Mouse (Mus musculus) limb, embryonic 11.5 days (tissue): ENCODE data around the gene Taf12. TPM values are rescaled to one million over a fixed set of nuclear protein-coding genes. Genes with fewer than 3 reads are reported as not detected.

ENCODE experiments used
- ATAC-seq: fragments of 200-750 bp; cut with Nextera tagmentation; 2 replicates; pipeline ENCODE4 v1.8.0; 2017; ENCODE audit warnings: low read depth; ENCODE audit not compliant: insufficient number of reproducible peaks, low FRiP score, low TSS enrichment
- DNase-seq: peaks from one replicate; pipeline ENCODE4 v3.0.0-alpha.2; 2015; ENCODE audit warnings: low spot score
- H3K27ac ChIP-seq: fragments of 300-500 bp; sonication (generic); replicated peaks from 2 replicates; pipeline ENCODE4 v1.5.1; 2014; ENCODE audit warnings: low read depth, mild to moderate bottlenecking, low read length
- H3K27me3 ChIP-seq: fragments of 300-500 bp; sonication (generic); 2 replicates; pipeline ENCODE4 v1.6.1; 2014; ENCODE audit warnings: mild to moderate bottlenecking, low read length, mixed read lengths; ENCODE audit not compliant: control insufficient read depth, insufficient read depth
- H3K36me3 ChIP-seq: fragments of 300-500 bp; sonication (generic); 2 replicates; pipeline ENCODE4 v1.6.1; 2014; ENCODE audit warnings: mild to moderate bottlenecking, low read length, moderate library complexity, mixed read lengths; ENCODE audit not compliant: control insufficient read depth, insufficient read depth
- H3K4me1 ChIP-seq: fragments of 300-500 bp; sonication (generic); 2 replicates; pipeline ENCODE4 v1.6.1; 2014; ENCODE audit warnings: low read length, mixed read lengths; ENCODE audit not compliant: control insufficient read depth, insufficient read depth
- H3K4me2 ChIP-seq: fragments of 300-500 bp; sonication (generic); 2 replicates; pipeline ENCODE4 v1.6.1; 2014; ENCODE audit warnings: low read depth, mild to moderate bottlenecking, moderate library complexity; ENCODE audit not compliant: severe bottlenecking
- H3K4me3 ChIP-seq: fragments of 300-500 bp; sonication (generic); 2 replicates; pipeline ENCODE4 v1.5.1; 2014; ENCODE audit warnings: low read depth, low read length
- H3K9ac ChIP-seq: fragments of 300-500 bp; sonication (generic); 2 replicates; pipeline ENCODE4 v1.6.1; 2014; ENCODE audit warnings: mild to moderate bottlenecking, low read length
- H3K9me3 ChIP-seq: fragments of 300-500 bp; sonication (generic); 2 replicates; pipeline ENCODE4 v1.6.1; 2016; ENCODE audit warnings: low read length; ENCODE audit not compliant: control insufficient read depth
- WGBS: fragments of 180-500 bp; shearing (Covaris S2); extraction: QIAGEN DNeasy Blood & Tissue Kit; methylation state at CpG from one replicate; pipeline ENCODE4 v1.1.7; 2014; 5-methylcytosine and 5-hydroxymethylcytosine counted together
- polyA plus RNA-seq: library from polyadenylated mRNA; unstranded; fragments of >200 nt; fragmentation: Nextera tagmentation; extraction: Ambion mirVana; gene quantifications from 2 replicates; pipeline ENCODE4 v1.2.1, GENCODE M21; 2014

The Taf12 gene
- polyA plus RNA-seq, 1 experiment from 2014 or later: 64.4 TPM

DNA sequence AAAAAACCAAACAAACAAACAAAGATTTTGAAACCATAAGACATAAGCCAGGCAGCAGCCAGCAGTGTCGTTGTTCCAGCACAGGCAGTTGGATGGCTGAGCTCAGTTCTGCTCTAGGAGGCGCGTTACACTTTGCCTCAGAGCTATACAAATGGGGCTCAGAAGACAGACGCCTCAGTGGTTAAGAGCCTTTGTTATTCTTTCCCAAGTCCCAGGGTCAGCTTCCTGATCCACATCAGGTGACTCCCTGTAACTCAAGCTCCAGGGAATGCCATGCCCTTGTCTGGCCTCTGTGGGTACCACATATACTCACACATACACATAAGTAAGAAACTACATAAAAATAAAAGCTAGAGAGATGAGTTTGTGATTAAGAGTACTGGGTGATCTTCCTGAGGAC lies 16.9 kb downstream of the Taf12 start:
- H3K27ac ChIP-seq: no peak overlapping the region
- no peaks in the 10 kb centered on the region for H3K27me3 ChIP-seq
- H3K4me2 ChIP-seq: no peak overlapping the region
- DNase-seq: no peak
- no peaks in the 10 kb centered on the region for H3K9me3 ChIP-seq
- no peak overlapping the region for H3K4me3 ChIP-seq
- H3K4me1 ChIP-seq: no peaks in the 10 kb centered on the region
- 90% methylated on average over 4 of the region's 4 CpGs for WGBS
- ATAC-seq: no peak
- peaks cover 16% of the 10 kb centered on the region for H3K36me3 ChIP-seq
- no peak overlapping the region for H3K9ac ChIP-seq

DNA sequence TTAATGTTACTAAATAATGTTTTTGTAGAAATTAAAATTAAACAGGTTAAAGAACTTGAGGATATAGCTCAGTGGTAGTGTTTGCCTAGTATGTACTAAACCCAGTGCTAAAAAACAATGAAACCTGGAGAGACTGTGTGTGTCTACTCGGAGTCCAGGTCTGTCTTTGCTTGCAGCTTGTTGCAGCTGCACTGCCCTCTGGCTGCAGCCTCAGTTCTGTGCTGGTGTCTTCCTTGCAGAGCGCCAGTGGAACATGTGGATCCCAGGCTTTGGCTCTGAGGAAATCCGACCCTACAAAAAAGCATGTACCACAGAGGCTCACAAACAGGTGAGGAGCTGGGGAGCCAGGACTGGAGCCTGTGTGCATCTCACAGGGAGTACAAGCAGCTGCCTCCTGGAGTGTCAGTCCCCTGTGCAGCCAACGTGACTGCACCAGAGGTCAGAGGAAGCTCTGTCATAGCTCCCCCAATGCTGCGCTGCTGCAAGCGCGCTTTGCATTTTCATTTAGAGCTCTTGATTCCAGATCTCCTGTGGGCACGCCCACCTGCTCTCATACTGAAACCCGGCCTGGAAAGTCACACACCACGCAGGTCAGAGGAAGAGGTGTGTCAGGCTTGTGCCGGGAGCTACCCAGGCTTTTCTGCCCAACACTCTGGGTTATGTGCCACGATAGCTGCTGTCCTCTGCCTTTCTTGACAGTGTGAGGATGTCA lies 17.6 kb downstream of the Taf12 start:
- Histone ChIP-seq H3K4me2 (no peak overlapping the region), H3K4me3 (no peak overlapping the region), H3K4me1 (no peaks in the 10 kb centered on the region), H3K9ac (no peak overlapping the region), H3K27ac (no peak overlapping the region), H3K36me3 (peaks cover 16% of the 10 kb centered on the region), H3K27me3 (no peaks in the 10 kb centered on the region), H3K9me3 (no peaks in the 10 kb centered on the region)
- ATAC-seq (no peak), DNase-seq (no peak)
- WGBS: 83% methylated on average over 12 of the region's 12 CpGs

DNA sequence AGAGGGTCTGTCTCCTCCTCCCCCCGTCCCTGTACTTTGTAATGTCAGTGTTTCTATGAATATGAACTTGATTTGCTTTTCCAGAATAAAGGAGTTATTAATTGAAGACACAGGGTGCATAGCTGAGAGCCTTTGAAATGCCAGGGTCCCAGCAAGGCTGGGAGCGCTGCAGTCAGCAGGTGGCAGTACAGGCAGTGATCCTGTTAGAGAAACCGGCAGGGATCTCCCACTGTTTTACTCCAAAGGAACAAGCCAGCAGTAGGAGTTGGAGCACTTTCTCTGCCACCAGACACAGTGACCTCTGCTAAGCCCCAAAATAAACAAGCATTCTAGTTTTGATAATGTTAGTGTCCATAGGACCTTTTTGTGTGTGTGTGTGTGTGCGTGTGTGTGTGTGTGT lies 18.8 kb downstream of the Taf12 start:
- Histone ChIP-seq H3K9me3 (no peaks in the 10 kb centered on the region), H3K4me2 (no peak overlapping the region), H3K4me1 (no peaks in the 10 kb centered on the region), H3K4me3 (no peak overlapping the region), H3K27ac (no peak overlapping the region), H3K27me3 (no peaks in the 10 kb centered on the region), H3K36me3 (peaks cover 13% of the 10 kb centered on the region), H3K9ac (no peak overlapping the region)
- 46% methylated on average over 4 of the region's 4 CpGs for WGBS
- ATAC-seq: no peak
- DNase-seq: no peak

DNA sequence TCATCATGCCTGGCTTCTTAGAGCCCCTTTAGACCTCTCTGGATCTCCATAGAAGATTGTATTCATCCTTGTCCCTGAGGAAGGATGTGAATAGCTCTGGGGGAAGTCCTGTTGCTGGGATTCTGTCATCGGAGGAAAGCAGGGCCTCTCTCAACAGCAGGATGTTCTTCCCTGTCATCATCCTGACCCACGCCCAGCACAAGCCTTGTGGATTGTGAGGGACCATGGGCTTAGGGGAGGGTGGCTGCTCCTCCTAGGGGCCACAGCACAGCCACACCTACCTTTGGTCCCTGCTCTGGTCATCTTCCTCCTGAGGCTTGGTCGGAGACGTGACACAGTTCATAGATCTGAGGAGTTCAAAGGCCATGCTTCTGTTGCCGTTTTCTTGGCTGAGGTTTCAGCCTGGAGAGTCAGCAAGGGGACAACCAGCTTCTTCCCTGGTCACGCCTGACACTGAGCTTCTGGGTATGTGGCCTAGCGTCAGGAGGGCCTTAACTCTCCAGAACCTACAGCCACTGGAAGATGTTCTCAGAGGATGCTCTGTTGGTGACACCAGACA lies 19.6 kb downstream of the Taf12 start:
- Histone ChIP-seq H3K9me3 (no peaks in the 10 kb centered on the region), H3K4me2 (no peak overlapping the region), H3K9ac (no peak overlapping the region), H3K36me3 (peaks cover 13% of the 10 kb centered on the region), H3K27me3 (no peaks in the 10 kb centered on the region), H3K27ac (no peak overlapping the region), H3K4me1 (no peaks in the 10 kb centered on the region), H3K4me3 (no peak overlapping the region)
- 83% methylated on average over 7 of the region's 7 CpGs for WGBS
- DNase-seq (no peak), ATAC-seq (no peak)

DNA sequence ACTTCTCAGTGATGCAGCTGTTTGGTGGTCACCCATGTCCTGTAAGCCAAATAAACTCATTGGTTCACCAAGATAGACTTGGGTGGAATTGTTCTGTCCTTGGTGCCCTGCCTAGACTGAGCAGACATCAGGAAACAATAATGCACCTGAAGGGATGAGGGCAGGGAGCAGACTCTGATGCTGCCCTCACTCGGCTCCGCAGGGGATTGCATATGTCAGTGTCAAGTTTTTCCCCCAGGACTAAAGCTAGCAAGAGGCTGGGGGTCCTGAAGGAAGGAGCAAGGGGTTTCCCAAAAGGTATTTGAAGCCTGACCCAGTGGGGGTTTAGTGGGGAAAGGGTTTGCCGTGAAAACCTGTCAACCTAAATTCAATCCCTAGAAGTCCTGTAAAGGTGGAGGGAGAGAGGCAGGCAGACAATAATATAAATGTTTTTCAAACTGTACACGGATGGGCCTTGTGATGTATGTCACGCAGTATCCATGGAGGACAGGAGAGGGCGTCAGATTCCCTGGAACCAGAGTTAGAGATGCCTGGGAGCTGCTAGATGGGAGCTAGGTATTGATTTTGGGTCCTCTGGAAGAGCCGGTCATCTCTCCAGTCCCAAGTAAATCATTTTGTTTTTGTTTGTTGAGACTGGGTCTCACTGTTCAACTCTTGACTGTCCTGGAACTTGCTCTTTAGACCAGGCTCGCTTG lies 21.7 kb downstream of the Taf12 start:
- no peaks in the 10 kb centered on the region for H3K9me3 ChIP-seq
- H3K9ac ChIP-seq: no peak overlapping the region
- peaks cover 13% of the 10 kb centered on the region for H3K36me3 ChIP-seq
- WGBS: 48% methylated on average over 8 of the region's 8 CpGs
- H3K4me3 ChIP-seq: no peak overlapping the region
- DNase-seq (no peak), ATAC-seq (no peak)
- no peaks in the 10 kb centered on the region for H3K4me1 ChIP-seq
- no peak overlapping the region for H3K27ac ChIP-seq
- no peak overlapping the region for H3K4me2 ChIP-seq
- no peaks in the 10 kb centered on the region for H3K27me3 ChIP-seq

DNA sequence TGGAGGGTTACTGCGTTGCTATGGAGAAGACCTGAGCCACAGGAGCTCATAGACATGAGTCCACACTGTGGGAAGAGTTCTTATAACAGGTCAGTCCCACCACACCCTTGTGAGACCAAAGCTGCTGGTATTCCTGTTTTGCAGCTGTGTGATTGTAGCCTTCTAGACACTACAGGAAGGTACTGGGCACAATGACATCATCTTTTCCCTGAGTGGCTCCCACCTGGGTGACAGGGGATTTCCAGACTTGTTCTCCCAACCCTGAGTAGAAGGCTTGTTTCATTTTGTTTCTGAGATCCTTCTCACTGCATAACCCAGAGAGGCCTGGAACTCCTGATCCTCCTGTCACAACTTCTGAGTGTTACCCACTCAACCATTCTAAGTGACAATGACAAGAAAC lies 25.7 kb downstream of the Taf12 start:
- no peak for ATAC-seq
- Histone ChIP-seq H3K4me3 (no peak overlapping the region), H3K4me2 (no peak overlapping the region), H3K4me1 (0 out of 2 replicates have a peak, but pooled peaks cover 4% of the 10 kb centered on the region), H3K36me3 (no peaks in the 10 kb centered on the region), H3K27ac (no peak overlapping the region), H3K27me3 (no peaks in the 10 kb centered on the region), H3K9ac (no peak overlapping the region), H3K9me3 (no peaks in the 10 kb centered on the region)
- no peak for DNase-seq
- 89% methylated on average over 1 of the region's 1 CpGs for WGBS

DNA sequence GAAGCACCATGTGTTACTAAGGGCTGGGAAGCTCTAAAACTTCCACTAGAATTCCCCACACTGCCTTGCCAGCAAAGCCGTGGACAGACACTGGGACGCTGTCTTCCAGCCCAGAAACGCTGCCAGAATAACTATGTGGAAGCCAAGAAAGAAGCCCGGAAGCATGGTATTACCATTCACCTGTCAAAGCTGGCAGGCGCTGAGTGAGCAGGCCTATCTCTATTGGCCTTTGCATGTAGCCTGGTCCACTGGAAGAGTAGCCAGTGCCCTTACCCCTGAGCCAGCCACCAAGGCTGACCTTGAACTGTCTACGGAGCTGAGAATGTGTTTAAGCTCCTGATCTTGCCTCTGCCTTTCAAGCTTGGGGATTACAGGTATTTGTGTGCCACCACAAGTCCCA lies 27.3 kb downstream of the Taf12 start:
- no peak for DNase-seq
- no peaks in the 10 kb centered on the region for H3K27me3 ChIP-seq
- no peaks in the 10 kb centered on the region for H3K9me3 ChIP-seq
- H3K4me1 ChIP-seq: 0 out of 2 replicates have a peak, but pooled peaks cover 4% of the 10 kb centered on the region
- no peaks in the 10 kb centered on the region for H3K36me3 ChIP-seq
- WGBS: 85% methylated on average over 6 of the region's 6 CpGs
- no peak overlapping the region for H3K27ac ChIP-seq
- no peak overlapping the region for H3K4me2 ChIP-seq
- no peak overlapping the region for H3K9ac ChIP-seq
- H3K4me3 ChIP-seq: no peak overlapping the region
- ATAC-seq: no peak

DNA sequence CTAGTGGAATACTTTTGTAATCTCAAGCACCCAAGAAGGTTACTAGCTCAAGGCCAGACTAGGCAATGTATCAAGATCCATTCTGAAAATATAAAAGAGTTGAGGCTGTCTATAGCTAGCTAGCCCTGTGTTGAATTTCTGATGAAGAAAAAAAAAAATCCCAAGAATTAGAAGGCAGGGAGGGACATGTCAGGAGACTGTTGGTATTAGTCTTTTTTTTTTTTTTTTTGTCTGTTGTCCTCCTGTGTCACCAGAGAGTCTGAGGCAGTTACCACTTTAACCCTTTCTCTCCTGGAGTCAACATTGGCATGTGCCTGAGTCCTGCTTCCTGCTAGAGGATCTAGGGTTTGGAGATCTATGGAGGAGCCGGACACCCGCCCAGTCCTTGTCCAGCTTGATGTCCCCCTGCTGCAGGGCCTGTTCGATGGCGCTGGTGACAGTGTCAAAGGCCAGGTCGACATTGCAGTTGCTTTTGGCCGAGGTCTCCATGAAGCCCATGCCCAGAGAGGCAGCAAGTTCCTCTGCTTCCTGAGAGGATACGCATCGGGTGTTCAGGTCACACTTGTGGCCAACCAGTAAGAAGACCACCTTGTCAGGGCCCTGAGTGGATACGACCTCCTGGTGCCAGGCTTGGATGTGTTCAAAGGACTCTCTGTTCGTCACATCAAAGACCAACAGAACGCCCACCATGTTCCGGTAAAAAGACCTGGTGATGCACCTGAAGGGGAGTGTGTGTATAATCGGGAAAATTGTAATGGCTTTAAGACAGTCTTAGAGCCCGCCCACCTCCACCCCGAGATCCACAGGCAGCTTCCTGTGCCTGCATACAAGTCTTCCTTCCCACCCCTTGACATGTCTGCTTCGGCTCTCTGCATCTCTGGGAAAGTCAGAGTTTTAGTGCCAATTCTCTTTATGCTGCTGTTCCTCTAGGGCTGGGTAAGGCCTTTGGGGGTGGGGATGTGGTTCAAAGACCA lies 28.1 kb downstream of the Taf12 start:
- ATAC-seq: no peak
- WGBS: 64% methylated on average over 16 of the region's 16 CpGs

More for the DNA sequence above, 28.1 kb downstream of the Taf12 start:
- Histone ChIP-seq H3K36me3 (no peaks in the 10 kb centered on the region), H3K27ac (no peak overlapping the region), H3K9ac (peak overlapping the region; percentile 56; the same call in 1 of the 2 replicates), H3K9me3 (no peaks in the 10 kb centered on the region), H3K4me3 (peak overlapping the region; percentile 40), H3K4me2 (peak overlapping the region; percentile 74), H3K4me1 (0 out of 2 replicates have a peak, but pooled peaks cover 4% of the 10 kb centered on the region), H3K27me3 (no peaks in the 10 kb centered on the region)
- no peak for DNase-seq
